Mouse (Mus musculus) c-Kit-positive CD71-negative TER-119-negative erythroid progenitor cells, embryonic 14.5 days (primary cell): ENCODE results near the gene 4930522H14Rik.

Experiments
- DNase-seq: peaks from one replicate; pipeline ENCODE4 v3.0.0-alpha.2; 2013; ENCODE audit warnings: low read depth

Gene 4930522H14Rik

GRCm38 (mm10) chr4:109531111-109531510 lies at the start of gene 4930522H14Rik:
TSS of gene 4930522H14Rik (minus strand) at chr4:109531297.
- DNase-seq = no peak

GRCm38 (mm10) chr4:109578356-109578755 lies 47.3 kb upstream of the 4930522H14Rik start:
- no peak for DNase-seq

- DNase-seq = no peak
These were observed 45.8 kb upstream of the 4930522H14Rik start for GRCm38 (mm10) chr4:109576933-109577332.

GRCm38 (mm10) chr4:109574845-109575244 lies 43.7 kb upstream of the 4930522H14Rik start:
- no peak for DNase-seq

- DNase-seq = no peak
These were observed 43.2 kb upstream of the 4930522H14Rik start for GRCm38 (mm10) chr4:109574331-109574730.

GRCm38 (mm10) chr4:109572632-109573031 lies 41.5 kb upstream of the 4930522H14Rik start:
- no peak for DNase-seq

- no peak for DNase-seq
These were observed 38.3 kb upstream of the 4930522H14Rik start for GRCm38 (mm10) chr4:109569421-109569820.

- DNase-seq = no peak
These were observed 37.9 kb upstream of the 4930522H14Rik start for GRCm38 (mm10) chr4:109568959-109569358.

GRCm38 (mm10) chr4:109564711-109565110 lies 33.6 kb upstream of the 4930522H14Rik start:
- DNase-seq = no peak

GRCm38 (mm10) chr4:109550338-109551150 lies 19.4 kb upstream of the 4930522H14Rik start:
- no peak for DNase-seq

GRCm38 (mm10) chr4:109547306-109547705 lies 16.2 kb upstream of the 4930522H14Rik start:
- no peak for DNase-seq

GRCm38 (mm10) chr4:109546538-109546937 lies 15.4 kb upstream of the 4930522H14Rik start:
- no peak for DNase-seq

- DNase-seq = no peak
These were observed 766 bp downstream of the 4930522H14Rik start for GRCm38 (mm10) chr4:109530245-109530816.

- peak; percentile 66 for DNase-seq
These were observed 26.2 kb downstream of the 4930522H14Rik start for GRCm38 (mm10) chr4:109504885-109505284.

- DNase-seq = no peak
These were observed 32.6 kb downstream of the 4930522H14Rik start for GRCm38 (mm10) chr4:109498476-109498875.

GRCm38 (mm10) chr4:109493581-109493980 lies 37.5 kb downstream of the 4930522H14Rik start:
- no peak for DNase-seq

- no peak for DNase-seq
These were observed 42.3 kb downstream of the 4930522H14Rik start for GRCm38 (mm10) chr4:109488812-109489211.

GRCm38 (mm10) chr4:109484621-109485020 lies 46.5 kb downstream of the 4930522H14Rik start, which contains the start of gene Rnf11:
TSS of gene Rnf11 (minus strand) at chr4:109484728.
- no peak for DNase-seq

- no peak for DNase-seq
These were observed 48.4 kb downstream of the 4930522H14Rik start for GRCm38 (mm10) chr4:109482701-109483100.

- no peak for DNase-seq
These were observed 49.7 kb downstream of the 4930522H14Rik start for GRCm38 (mm10) chr4:109481424-109481823.

GRCm38 (mm10) chr4:109477454-109477853 lies 53.6 kb downstream of the 4930522H14Rik start:
- no peak for DNase-seq

GRCm38 (mm10) chr4:109476554-109477014 lies 54.5 kb downstream of the 4930522H14Rik start:
- peak; percentile 58 for DNase-seq
